Mouse (Mus musculus): ENCODE measurements around the gene Ric1. TPM values are rescaled to one million over a fixed set of nuclear protein-coding genes. Genes with fewer than 3 reads are reported as not detected.

Ric1 gene
- polyA plus RNA-seq, 2 experiments = 22.7 to 31.4 TPM

GRCm38 (mm10) chr19:29642211-29642610 lies 120.1 kb downstream of the Ric1 start:
- H3K4me1 ChIP-seq (ENCODE audit: control insufficient read depth, insufficient read depth, low read length) = peaks cover 10% of the 10 kb centered on the region
- no peak overlapping the region for H3K27ac ChIP-seq (replicated peaks; ENCODE audit: low read depth, low read length)
- no peak for DNase-seq (ENCODE audit: low spot score)
- 17% methylated on average over 6 of the region's 6 CpGs for WGBS
- no peak for TF ChIP-seq POLR2A (IDR thresholded peaks at IDR 0.05; ENCODE audit: borderline replicate concordance, extremely low read depth, insufficient read depth, insufficient read length)
- H3K27me3 ChIP-seq (ENCODE audit: control insufficient read depth, insufficient read depth, low read length) = no peaks in the 10 kb centered on the region
- H3K36me3 ChIP-seq (ENCODE audit: control insufficient read depth, insufficient read depth, low read length) = peaks cover 12% of the 10 kb centered on the region; the same call in 1 of the 2 replicates
- H3K9me3 ChIP-seq (ENCODE audit: control insufficient read depth, low read length) = no peaks in the 10 kb centered on the region
- no peak for ATAC-seq (ENCODE audit: low FRiP score, low read depth)
- no peak overlapping the region for H3K9ac ChIP-seq (ENCODE audit: low read depth, low read length, severe bottlenecking)
- no peak overlapping the region for H3K4me3 ChIP-seq (replicated peaks; ENCODE audit: low read length)
- H3K4me2 ChIP-seq (replicated peaks; ENCODE audit: low read depth, low read length, severe bottlenecking) = no peak overlapping the region

- Histone ChIP-seq H3K27ac (replicated peaks; ENCODE audit: low read depth, low read length) (no peak overlapping the region), H3K4me2 (replicated peaks; ENCODE audit: low read depth, low read length, severe bottlenecking) (no peak overlapping the region), H3K4me3 (replicated peaks; ENCODE audit: low read length) (no peak overlapping the region), H3K27me3 (ENCODE audit: control insufficient read depth, insufficient read depth, low read length) (no peaks in the 10 kb centered on the region), H3K4me1 (ENCODE audit: control insufficient read depth, insufficient read depth, low read length) (peaks cover 10% of the 10 kb centered on the region), H3K36me3 (ENCODE audit: control insufficient read depth, insufficient read depth, low read length) (peaks cover 9% of the 10 kb centered on the region; the same call in 1 of the 2 replicates), H3K9me3 (ENCODE audit: control insufficient read depth, low read length) (no peaks in the 10 kb centered on the region), H3K9ac (ENCODE audit: low read depth, low read length, severe bottlenecking) (no peak overlapping the region)
- DNase-seq (ENCODE audit: low spot score) (no peak), ATAC-seq (ENCODE audit: low FRiP score, low read depth) (no peak)
- no peak for TF ChIP-seq POLR2A (IDR thresholded peaks at IDR 0.05; ENCODE audit: borderline replicate concordance, extremely low read depth, insufficient read depth, insufficient read length)
- 76% methylated on average over 11 of the region's 11 CpGs for WGBS
These were observed 121.3 kb downstream of the Ric1 start for GRCm38 (mm10) chr19:29643194-29643922.

GRCm38 (mm10) chr19:29644747-29645146 lies 122.7 kb downstream of the Ric1 start:
- Histone ChIP-seq H3K27ac (replicated peaks; ENCODE audit: low read depth, low read length) (no peak overlapping the region), H3K4me1 (ENCODE audit: control insufficient read depth, insufficient read depth, low read length) (peaks cover 13% of the 10 kb centered on the region), H3K4me3 (replicated peaks; ENCODE audit: low read length) (no peak overlapping the region), H3K36me3 (ENCODE audit: control insufficient read depth, insufficient read depth, low read length) (peaks cover 9% of the 10 kb centered on the region; the same call in 1 of the 2 replicates), H3K9ac (ENCODE audit: low read depth, low read length, severe bottlenecking) (no peak overlapping the region), H3K4me2 (replicated peaks; ENCODE audit: low read depth, low read length, severe bottlenecking) (no peak overlapping the region), H3K9me3 (ENCODE audit: control insufficient read depth, low read length) (no peaks in the 10 kb centered on the region), H3K27me3 (ENCODE audit: control insufficient read depth, insufficient read depth, low read length) (no peaks in the 10 kb centered on the region)
- no peak for TF ChIP-seq POLR2A (IDR thresholded peaks at IDR 0.05; ENCODE audit: borderline replicate concordance, extremely low read depth, insufficient read depth, insufficient read length)
- 95% methylated on average over 6 of the region's 6 CpGs for WGBS
- DNase-seq (ENCODE audit: low spot score) (no peak), ATAC-seq (ENCODE audit: low FRiP score, low read depth) (no peak)

GRCm38 (mm10) chr19:29647651-29648549 lies 125.8 kb downstream of the Ric1 start, which contains the start of gene Ermp1:
Ermp1 (minus strand) TSS chr19:29648415.
- H3K4me3 ChIP-seq (replicated peaks; ENCODE audit: low read length) = peak within 1 kb of the TSS; percentile 80
- peak; percentile 89 for TF ChIP-seq POLR2A (IDR thresholded peaks at IDR 0.05; ENCODE audit: borderline replicate concordance, extremely low read depth, insufficient read depth, insufficient read length)
- peak within 1 kb of the TSS; percentile 72 for H3K27ac ChIP-seq (replicated peaks; ENCODE audit: low read depth, low read length)
- peak within 1 kb of the TSS; percentile 79 for H3K9ac ChIP-seq (ENCODE audit: low read depth, low read length, severe bottlenecking)
- ATAC-seq (ENCODE audit: low FRiP score, low read depth) (peak; percentile 91), DNase-seq (ENCODE audit: low spot score) (peak; percentile 87)
- under 1% methylated on average over 42 of the region's 90 CpGs for whole genome bisulfite sequencing
- peaks cover 3% of the 10 kb centered on the region; the same call in 1 of the 2 replicates for H3K4me1 ChIP-seq (ENCODE audit: control insufficient read depth, insufficient read depth, low read length)
- peaks cover 9% of the 10 kb centered on the region; the same call in 1 of the 2 replicates for H3K36me3 ChIP-seq (ENCODE audit: control insufficient read depth, insufficient read depth, low read length)
- H3K9me3 ChIP-seq (ENCODE audit: control insufficient read depth, low read length) = no peaks in the 10 kb centered on the region
- H3K27me3 ChIP-seq (ENCODE audit: control insufficient read depth, insufficient read depth, low read length) = no peaks in the 10 kb centered on the region
- H3K4me2 ChIP-seq (replicated peaks; ENCODE audit: low read depth, low read length, severe bottlenecking) = peak within 1 kb of the TSS; percentile 60

- Histone ChIP-seq H3K27me3 (ENCODE audit: control insufficient read depth, insufficient read depth, low read length) (no peaks in the 10 kb centered on the region), H3K9me3 (ENCODE audit: control insufficient read depth, low read length) (no peaks in the 10 kb centered on the region), H3K4me1 (ENCODE audit: control insufficient read depth, insufficient read depth, low read length) (peaks cover 3% of the 10 kb centered on the region; the same call in 1 of the 2 replicates), H3K4me2 (replicated peaks; ENCODE audit: low read depth, low read length, severe bottlenecking) (peak overlapping the region; percentile 60; the same call in 1 of the 2 replicates), H3K4me3 (replicated peaks; ENCODE audit: low read length) (peak overlapping the region; percentile 80), H3K9ac (ENCODE audit: low read depth, low read length, severe bottlenecking) (no peak overlapping the region), H3K36me3 (ENCODE audit: control insufficient read depth, insufficient read depth, low read length) (peaks cover 9% of the 10 kb centered on the region; the same call in 1 of the 2 replicates), H3K27ac (replicated peaks; ENCODE audit: low read depth, low read length) (no peak overlapping the region)
- DNase-seq (ENCODE audit: low spot score) (no peak), ATAC-seq (ENCODE audit: low FRiP score, low read depth) (no peak)
- no peak for TF ChIP-seq POLR2A (IDR thresholded peaks at IDR 0.05; ENCODE audit: borderline replicate concordance, extremely low read depth, insufficient read depth, insufficient read length)
- 30% methylated on average over 4 of the region's 4 CpGs for WGBS
These were observed 126.5 kb downstream of the Ric1 start for GRCm38 (mm10) chr19:29648550-29648914.

All from limb, embryonic 14.5 days (tissue).